Mouse (Mus musculus) erythroblast, embryonic 14.5 days (primary cell): ENCODE results near the gene Chrm4.

Experiments
- GATA1 ChIP-seq: IDR thresholded peaks from 2 replicates; pipeline ENCODE4 v1.6.1; 2012; ENCODE audit warnings: low read length, inconsistent platforms, mixed read lengths
- TAL1 ChIP-seq: IDR thresholded peaks from 3 replicates; pipeline ENCODE4 v1.6.1; 2012; ENCODE audit warnings: low read length, inconsistent platforms, mixed read lengths

- TF ChIP-seq GATA1 (no peak), TAL1 (no peak)
Observed at GRCm38 (mm10) chr2:91925442-91925841, 1.6 kb upstream of the Chrm4 start.
